Mouse (Mus musculus): Measurements from ENCODE around the gene Sfswap.

DNA sequence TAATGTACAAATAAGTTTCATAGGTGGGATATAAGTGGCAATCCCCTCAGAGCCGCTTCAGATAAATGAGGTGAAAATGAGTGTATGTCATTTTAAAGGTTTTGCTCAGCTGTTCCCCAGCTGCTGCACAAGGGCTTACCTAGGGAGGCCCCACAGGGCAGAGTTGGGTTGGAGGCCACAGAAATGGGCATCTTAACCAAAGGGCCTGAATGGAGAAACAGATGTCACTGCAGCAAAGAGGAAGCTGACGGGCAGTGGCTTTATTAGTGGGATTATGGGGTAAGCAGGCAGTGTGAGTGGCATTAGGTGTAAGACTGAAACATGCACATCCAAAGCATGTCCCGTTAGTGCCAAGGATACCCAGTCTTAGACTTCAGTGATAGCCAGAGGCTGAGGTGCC, 20.9 kb downstream of the Sfswap start:
- TF ChIP-seq POLR2A (IDR thresholded peaks at IDR 0.05; ENCODE audit: borderline replicate concordance, insufficient read depth, low read length) (no peak), CTCF (IDR thresholded peaks at IDR 0.05; ENCODE audit: borderline replicate concordance, insufficient read depth, low read depth, low read length) (no peak)

Data from cerebellum, adult 2 months (tissue).